Mouse (Mus musculus): Measurements from ENCODE around the gene Fbxl22. TPM values are rescaled to one million over a fixed set of nuclear protein-coding genes. Genes with fewer than 3 reads are reported as not detected.
A peak's percentile ranks its signal among the peaks of the same experiment; 100 is the strongest.

Fbxl22 gene
- polyA plus RNA-seq, 1 experiment from 2014 or later: 3.2 TPM

GRCm38 (mm10) chr9:66488786-66489185, 25.6 kb downstream of the Fbxl22 start:
- ATAC-seq (replicated peaks; ENCODE audit: low FRiP score, low read depth) (no peak), DNase-seq (ENCODE audit: low spot score) (peak; percentile 54)
- H3K36me3 ChIP-seq (ENCODE audit: insufficient read depth, low read length): peaks cover 47% of the 10 kb centered on the region
- no peaks in the 10 kb centered on the region for H3K4me1 ChIP-seq (replicated peaks; ENCODE audit: insufficient read depth, low read length)
- H3K4me3 ChIP-seq (replicated peaks; ENCODE audit: low read depth, low read length): no peak overlapping the region
- no peak overlapping the region for H3K4me2 ChIP-seq (ENCODE audit: low read length)
- no peak for TF ChIP-seq CTCF (IDR thresholded peaks at IDR 0.05; ENCODE audit: low read depth)
- H3K9me3 ChIP-seq (replicated peaks; ENCODE audit: low read length): no peaks in the 10 kb centered on the region
- H3K27ac ChIP-seq: no peak overlapping the region
- H3K9ac ChIP-seq (ENCODE audit: low read depth, low read length): no peak overlapping the region
- no peaks in the 10 kb centered on the region for H3K27me3 ChIP-seq (ENCODE audit: insufficient read depth, low read length)

GRCm38 (mm10) chr9:66483429-66483828, 31.0 kb downstream of the Fbxl22 start:
- Histone ChIP-seq H3K4me3 (replicated peaks; ENCODE audit: low read depth, low read length) (no peak overlapping the region), H3K27ac (no peak overlapping the region), H3K36me3 (ENCODE audit: insufficient read depth, low read length) (peaks cover 41% of the 10 kb centered on the region), H3K9ac (ENCODE audit: low read depth, low read length) (no peak overlapping the region), H3K27me3 (ENCODE audit: insufficient read depth, low read length) (no peaks in the 10 kb centered on the region), H3K4me1 (replicated peaks; ENCODE audit: insufficient read depth, low read length) (no peaks in the 10 kb centered on the region), H3K4me2 (ENCODE audit: low read length) (no peak overlapping the region), H3K9me3 (replicated peaks; ENCODE audit: low read length) (no peaks in the 10 kb centered on the region)
- TF ChIP-seq CTCF (IDR thresholded peaks at IDR 0.05; ENCODE audit: low read depth): no peak
- 88% methylated on average over 3 of the region's 3 CpGs for WGBS
- DNase-seq (ENCODE audit: low spot score) (no peak), ATAC-seq (replicated peaks; ENCODE audit: low FRiP score, low read depth) (no peak)

- Histone ChIP-seq H3K9ac (ENCODE audit: low read depth, low read length) (no peak overlapping the region), H3K4me3 (replicated peaks; ENCODE audit: low read depth, low read length) (no peak overlapping the region), H3K4me2 (ENCODE audit: low read length) (no peak overlapping the region), H3K9me3 (replicated peaks; ENCODE audit: low read length) (no peaks in the 10 kb centered on the region), H3K27ac (no peak overlapping the region), H3K27me3 (ENCODE audit: insufficient read depth, low read length) (no peaks in the 10 kb centered on the region), H3K4me1 (replicated peaks; ENCODE audit: insufficient read depth, low read length) (no peaks in the 10 kb centered on the region), H3K36me3 (ENCODE audit: insufficient read depth, low read length) (peaks cover 25% of the 10 kb centered on the region)
- no peak for ATAC-seq (replicated peaks; ENCODE audit: low FRiP score, low read depth)
- no peak for TF ChIP-seq CTCF (IDR thresholded peaks at IDR 0.05; ENCODE audit: low read depth)
- 79% methylated on average over 2 of the region's 2 CpGs for WGBS
- no peak for DNase-seq (ENCODE audit: low spot score)
Observed at GRCm38 (mm10) chr9:66477785-66478184, 36.6 kb downstream of the Fbxl22 start.

GRCm38 (mm10) chr9:66465087-66465486, 49.3 kb downstream of the Fbxl22 start:
- Histone ChIP-seq H3K36me3 (ENCODE audit: insufficient read depth, low read length) (peaks cover 29% of the 10 kb centered on the region), H3K27ac (no peak overlapping the region), H3K4me1 (replicated peaks; ENCODE audit: insufficient read depth, low read length) (no peaks in the 10 kb centered on the region), H3K27me3 (ENCODE audit: insufficient read depth, low read length) (no peaks in the 10 kb centered on the region), H3K4me2 (ENCODE audit: low read length) (no peak overlapping the region), H3K4me3 (replicated peaks; ENCODE audit: low read depth, low read length) (no peak overlapping the region), H3K9me3 (replicated peaks; ENCODE audit: low read length) (no peaks in the 10 kb centered on the region), H3K9ac (ENCODE audit: low read depth, low read length) (no peak overlapping the region)
- 57% methylated on average over 4 of the region's 4 CpGs for WGBS
- TF ChIP-seq CTCF (IDR thresholded peaks at IDR 0.05; ENCODE audit: low read depth): peak; percentile 77
- no peak for ATAC-seq (replicated peaks; ENCODE audit: low FRiP score, low read depth)
- peak; percentile 83 for DNase-seq (ENCODE audit: low spot score)

Other genes with a start within 250 kb of the Fbxl22 start
- 12.6 and 12.8 TPM in 2 replicates for gene Herc1, start 164.1 kb downstream of the Fbxl22 start, polyA plus RNA-seq (2015; fragmentation: Nextera tagmentation; extraction: Ambion mirVana)
- gene Usp3, start 78.5 kb upstream of the Fbxl22 start, polyA plus RNA-seq (2015; fragmentation: Nextera tagmentation; extraction: Ambion mirVana): 58.7 and 63.4 TPM in 2 replicates
- 52.5 and 60.2 TPM in 2 replicates for gene Car12, start 199.1 kb upstream of the Fbxl22 start, polyA plus RNA-seq (2015; fragmentation: Nextera tagmentation; extraction: Ambion mirVana)